Mouse (Mus musculus): ENCODE results near the gene C1rl.
"Not testable (repeated sequence)": the region's sequence is repeated elsewhere in the genome, so short reads cannot be mapped to it uniquely, and the experiment has no call there.

C1rl gene

DNA sequence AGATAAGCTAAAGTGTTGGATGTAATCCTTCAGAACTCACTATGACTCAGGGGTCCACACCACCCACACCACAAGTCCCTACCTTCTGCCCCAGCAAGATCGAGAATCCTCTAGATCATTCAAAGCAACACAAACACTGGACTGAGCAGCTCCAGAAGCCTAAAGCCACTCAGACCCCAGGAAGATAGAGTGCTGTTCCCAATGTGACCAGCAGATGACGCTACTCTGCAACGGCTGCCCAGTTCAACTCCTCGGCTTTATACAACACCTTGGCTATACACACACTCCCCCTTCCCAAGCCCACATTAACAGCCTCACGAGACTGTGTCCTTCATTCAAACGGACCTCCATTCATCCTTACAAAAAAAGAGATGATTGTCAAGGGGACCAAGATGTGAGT is 20.1 kb upstream of the C1rl start:
- DNase-seq (ENCODE audit: low spot score in 2 of 2): no peak

DNA sequence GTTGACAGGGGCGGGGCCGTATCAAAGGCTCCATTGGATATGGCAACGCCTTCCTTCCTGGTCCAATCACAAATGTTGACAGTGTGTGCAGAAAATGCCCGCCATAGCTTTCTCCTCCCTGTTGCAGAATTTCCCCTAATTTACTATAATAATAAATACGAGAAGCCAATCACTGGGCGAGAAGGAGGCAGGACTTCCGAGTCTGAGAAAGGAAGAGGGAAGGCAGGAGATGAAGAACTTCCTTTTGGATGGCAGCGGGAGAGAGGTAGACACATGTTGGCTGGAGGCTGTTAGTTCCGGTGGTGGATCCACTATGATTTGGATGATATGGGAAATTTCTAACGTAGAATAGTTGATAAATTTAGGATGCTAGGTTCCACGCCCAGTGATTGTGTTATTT is 18.3 kb upstream of the C1rl start:
- no peak for DNase-seq (ENCODE audit: low spot score in 2 of 2)

DNA sequence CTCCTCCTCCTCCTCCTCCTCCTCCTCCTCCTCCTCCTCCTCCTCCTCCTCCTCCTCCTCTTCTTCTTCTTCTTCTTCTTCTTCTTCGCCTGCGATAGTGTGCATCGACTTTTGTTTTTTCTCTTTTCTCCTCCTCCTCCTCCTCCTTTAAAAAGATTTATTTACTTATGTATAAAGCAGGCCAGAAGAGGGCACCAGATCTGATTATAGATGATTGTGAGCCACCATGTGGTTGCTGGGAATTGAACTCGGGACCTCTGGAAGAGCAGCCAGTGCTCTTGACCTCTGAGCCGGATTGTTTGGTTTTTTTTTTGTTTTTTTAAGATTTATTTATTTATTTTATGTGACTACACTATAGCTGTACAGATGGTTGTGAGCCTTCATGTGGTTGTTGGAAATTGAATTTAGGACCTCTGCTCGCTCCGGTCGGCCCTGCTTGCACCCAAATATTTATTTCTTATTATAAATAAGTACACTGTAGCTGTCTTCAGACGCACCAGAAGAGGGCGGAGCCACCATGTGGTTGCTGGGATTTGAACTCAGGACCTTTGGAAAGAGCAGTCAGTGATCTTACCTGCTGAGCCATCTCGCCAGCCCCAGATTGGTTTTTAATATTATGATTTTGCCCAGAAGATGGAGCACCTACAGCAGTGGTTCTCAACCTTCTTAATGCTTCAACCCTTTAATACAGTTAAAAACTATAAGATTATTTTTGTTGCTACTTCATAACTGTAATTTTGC is 17.4 kb upstream of the C1rl start:
- DNase-seq (ENCODE audit: low spot score in 2 of 2): not testable (repeated sequence)

DNA sequence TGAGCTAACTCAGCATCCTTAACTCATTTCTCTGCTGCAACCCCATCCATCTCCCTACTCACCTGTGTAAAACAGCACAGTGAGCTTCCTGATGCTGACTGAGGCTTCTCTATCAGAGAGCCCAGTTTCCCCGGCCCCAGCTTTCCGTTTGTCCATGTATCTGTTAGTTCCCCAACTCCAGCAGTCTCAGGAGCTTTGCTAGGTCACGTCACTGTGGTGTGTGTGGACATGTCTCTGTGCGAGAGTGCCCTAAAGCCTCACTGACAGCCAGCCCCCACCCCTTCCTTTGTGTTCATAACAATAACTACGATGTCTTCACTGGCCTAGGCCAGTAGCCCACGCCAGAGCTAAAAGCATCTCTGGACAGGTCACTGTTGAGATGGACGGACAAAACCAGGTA is 16.7 kb upstream of the C1rl start:
- no peak for DNase-seq (ENCODE audit: low spot score in 2 of 2)

DNA sequence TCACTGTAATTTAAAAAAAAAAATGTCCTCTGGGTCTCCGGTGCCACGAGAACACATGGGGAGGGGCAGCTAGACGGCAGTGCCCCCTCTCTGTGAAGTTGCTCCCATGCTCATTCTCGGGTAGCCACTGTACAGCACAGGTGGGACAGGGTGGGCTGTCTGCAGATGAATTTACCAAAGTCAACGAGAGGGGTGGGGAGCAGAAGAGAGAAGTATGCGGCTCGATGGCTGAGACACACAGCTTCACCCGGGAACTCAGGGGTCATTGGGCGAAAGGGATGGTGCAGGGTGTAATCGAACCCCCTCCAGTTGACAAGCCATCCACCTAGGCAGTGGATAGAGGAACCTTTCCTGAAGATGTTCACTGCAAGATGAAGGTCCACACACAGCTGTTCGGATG is 16.1 kb upstream of the C1rl start:
- no peak for DNase-seq (ENCODE audit: low spot score in 2 of 2)

DNA sequence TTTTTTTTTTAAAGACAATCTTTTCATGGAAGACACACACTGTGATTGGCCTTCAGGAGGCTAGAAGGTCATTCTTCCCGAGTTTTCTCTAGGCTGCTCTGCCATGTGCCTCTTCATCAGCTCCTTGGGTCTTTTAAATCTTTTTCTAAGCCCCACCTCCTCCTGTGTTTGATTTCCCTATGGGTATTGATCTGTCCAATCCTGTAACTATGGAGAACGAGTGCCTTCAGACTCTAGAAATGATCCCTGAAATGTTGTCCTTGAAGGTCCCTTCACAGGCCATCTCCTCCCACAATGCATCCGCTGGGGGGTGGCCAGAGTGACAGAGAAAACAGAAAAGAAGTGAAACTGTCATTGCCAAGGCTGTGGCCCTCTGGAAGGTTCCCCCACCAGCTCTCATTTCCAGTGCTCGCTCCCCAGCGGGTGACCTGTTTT is 15.7 kb upstream of the C1rl start:
- DNase-seq (ENCODE audit: low spot score in 2 of 2): no peak

DNA sequence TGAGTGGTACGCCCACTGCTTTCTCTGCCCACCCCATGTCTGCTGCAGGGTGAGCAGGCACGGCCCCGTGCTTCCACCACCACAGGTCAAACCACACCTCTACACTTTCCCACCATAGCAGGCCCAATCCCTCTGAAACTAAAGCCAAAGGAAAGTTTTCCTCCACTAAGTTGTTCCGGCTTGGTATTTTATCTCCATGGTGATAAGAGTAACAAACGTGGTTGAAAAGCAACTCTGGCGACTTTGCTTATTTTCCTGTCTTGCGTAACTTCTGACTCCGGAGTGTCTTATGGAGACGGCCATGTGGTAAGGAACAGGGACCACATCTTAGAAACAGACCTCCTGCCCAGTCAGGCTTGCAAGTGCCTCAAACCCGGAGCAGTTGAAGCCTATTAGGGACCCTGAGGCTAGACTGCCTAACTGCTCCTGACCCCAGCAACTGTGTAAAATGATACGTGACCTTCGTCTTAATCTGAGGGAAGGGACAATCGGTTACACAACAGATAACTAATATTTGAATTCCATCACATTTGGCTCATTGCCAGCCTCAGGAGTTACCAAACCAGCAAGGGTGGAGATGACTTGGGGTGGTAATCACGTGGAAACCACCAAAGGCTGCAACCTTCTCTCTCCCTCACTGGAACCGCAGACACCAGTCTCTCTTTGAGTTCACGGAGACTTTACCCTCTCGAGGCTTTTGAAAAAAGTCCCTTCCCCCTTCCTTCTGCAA is 14.8 kb upstream of the C1rl start:
- DNase-seq (ENCODE audit: low spot score in 2 of 2): no peak

DNA sequence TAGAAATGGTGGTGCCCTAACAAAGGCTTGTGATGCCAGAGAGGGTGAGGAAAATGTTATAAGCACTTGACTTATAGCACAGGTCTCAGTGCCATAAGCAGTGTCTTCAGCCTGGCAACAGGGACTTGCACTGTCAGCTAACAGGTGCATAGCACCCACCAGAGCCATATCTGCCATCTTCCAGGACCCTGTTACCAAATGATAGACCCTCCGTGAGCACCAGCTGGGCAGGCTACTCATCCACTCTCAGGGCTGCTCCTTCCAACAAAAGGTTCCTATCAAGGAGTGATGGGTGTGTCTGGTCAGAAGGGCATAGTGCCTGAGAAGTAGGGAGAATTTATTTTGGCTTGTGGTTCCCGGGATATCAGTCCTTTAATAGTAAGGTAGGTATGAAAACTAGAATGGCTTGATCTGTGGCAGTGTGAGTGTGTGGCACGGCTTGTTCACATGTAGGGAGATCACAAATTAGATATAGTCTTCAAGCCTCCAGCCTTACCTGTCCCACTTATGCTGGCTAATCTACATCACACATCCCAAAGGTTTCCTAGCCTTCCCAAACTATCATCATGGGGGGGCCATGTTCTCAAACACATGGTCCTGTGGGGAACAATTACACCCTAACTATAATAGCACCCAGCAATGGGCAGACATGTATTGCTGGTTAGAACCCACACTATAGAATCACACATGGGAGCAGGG is 13.9 kb upstream of the C1rl start:
- no peak for DNase-seq (ENCODE audit: low spot score in 2 of 2)

DNA sequence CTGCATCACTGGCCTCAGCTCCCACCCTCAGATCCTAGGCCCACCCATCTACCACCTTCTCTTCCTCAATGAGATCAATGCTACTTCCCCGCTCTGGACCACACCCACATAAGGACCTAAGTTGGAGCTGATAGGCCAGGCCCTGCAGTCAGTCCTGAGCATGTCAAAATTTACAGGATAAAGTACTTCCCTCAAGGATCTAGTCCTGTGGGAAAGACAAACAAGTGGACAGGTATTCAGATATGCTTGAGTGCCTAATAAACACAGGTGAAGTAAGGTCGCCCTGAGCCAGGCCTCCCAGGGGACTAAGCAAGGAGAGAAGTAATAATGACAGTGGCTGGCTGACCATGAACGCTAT is 13.4 kb upstream of the C1rl start:
- DNase-seq (ENCODE audit: low spot score in 2 of 2): no peak

DNA sequence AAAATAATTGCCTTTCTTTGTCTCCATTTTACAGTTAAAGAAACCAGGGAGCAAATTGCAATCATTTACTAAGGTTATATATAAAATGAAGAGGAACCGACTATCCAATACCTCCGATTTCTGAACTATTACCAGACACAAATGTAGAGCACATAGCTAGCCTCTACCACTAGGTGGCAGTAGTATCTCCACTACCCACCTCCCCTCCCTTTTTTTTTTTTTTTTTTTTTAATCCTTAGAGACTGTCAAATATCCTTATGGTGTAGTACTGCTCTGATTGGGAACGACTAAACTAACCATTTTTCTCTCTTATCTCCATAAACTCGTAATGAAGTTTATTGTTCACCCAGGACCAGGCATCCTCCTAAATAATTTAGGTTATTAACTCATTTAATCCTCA is 12.6 kb upstream of the C1rl start:
- DNase-seq (ENCODE audit: low spot score in 2 of 2): no peak

DNA sequence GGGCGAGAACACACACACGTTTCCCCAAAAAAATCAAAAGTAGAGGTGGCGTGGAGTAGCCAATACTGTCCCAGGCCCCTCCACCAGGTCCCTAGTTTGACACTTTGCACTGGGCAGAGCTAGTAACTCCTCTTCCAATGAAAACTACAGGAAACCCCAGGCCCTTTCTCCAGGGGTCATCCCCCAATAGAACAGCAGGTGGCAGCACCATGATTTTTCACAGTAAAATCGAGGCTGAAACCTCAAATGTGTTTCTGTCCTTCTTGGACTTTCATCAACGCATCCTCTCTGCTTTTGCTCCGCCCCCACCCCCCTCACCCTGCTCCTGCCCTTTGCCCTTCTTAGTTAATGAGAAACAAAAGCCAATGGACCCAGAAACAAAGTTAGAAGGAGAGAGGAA is 11.3 kb upstream of the C1rl start:
- peak; percentile 42 to 73 for DNase-seq (ENCODE audit: low spot score in 2 of 2)

DNA sequence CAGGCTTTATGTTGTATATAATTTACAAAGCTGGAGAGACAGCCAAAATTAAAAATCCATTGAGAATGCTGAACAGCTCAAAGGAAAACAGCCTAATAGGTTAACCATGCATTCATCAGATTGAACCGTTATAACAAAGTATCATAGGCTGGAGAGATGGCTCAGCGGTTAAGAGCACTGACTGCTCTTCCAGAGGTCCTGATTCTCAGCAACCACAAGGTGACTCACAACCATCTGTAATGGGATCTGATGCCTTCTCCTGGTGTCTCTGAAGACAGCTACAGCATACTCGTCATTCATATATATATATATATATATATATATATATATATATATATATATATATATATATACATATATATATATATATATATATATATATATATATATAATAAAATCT is 9.1 kb upstream of the C1rl start:
- not testable (repeated sequence) for DNase-seq (ENCODE audit: low spot score in 2 of 2)

DNA sequence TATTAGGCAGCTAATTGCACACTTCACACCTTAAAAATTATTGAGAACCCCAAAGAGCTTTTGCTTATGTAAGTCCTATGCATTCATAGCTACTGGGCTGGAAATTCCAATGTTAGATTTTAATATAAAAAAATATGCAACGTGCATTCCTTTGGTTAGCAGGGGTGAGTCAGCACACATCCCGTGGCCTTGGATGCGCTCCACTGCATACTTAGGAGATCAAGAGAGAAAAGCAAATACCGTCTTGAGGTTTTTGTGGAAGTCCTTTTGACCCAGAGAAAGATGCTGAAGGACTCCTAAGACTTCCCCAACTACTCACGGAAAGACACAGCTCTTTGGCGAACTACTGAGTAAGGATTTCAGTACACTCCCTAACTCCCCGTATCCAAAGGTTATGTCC is 8.1 kb upstream of the C1rl start:
- no peak for DNase-seq (ENCODE audit: low spot score in 2 of 2)

DNA sequence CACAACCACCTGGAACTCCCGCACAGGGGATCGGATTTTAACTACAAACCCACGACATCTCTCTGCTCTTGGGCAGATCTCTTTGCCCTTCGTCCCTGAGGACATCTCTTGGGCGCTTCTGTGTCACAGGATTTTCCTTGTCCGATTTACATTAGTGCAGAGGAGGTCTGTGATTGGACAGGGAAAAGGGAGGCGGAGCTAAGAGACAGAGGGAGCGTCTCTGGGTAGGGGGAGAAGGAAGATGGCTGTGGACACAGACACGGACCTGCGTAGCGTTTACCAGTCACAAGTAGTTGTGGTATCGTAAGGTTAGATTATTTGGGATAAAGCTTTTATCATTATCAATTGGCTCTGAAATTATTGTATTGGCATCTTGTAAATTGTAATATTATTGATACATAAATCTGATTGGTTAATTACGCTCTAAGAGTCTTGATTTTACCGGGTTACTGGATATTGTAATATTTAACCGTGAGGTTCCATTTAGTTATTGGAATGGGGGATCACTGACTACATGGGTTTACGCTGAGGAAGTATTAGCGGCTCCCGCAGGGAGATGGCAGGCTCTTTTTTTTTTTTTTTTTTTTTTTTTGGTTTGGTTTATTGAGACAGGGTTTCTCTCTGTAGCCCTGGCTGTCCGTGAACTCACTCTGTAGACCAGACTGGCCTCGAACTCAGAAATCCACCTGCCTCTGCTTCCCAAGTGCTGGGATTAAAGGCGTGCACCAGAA is 7.3 kb upstream of the C1rl start:
- no peak for DNase-seq (ENCODE audit: low spot score in 2 of 2)

DNA sequence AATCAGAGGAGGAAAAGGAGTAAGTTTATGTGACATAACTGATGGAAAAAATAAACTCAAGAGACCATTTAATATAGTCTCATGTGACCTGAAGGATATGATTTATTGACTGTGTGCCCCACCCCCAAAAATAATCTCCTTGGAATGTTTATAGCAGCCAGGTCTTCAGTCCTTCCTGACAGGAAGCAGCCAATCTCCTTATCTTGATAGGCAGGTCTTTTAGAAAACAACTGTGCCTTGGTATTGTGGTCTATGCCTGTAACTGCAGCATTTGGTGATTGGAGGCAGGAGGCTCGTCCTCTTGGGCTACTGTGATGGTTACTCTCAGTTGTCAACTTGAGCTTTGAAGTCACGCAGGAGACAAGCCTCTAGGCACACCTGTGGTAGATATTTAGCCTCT is 5.4 kb upstream of the C1rl start:
- no peak for DNase-seq (ENCODE audit: low spot score in 2 of 2)

DNA sequence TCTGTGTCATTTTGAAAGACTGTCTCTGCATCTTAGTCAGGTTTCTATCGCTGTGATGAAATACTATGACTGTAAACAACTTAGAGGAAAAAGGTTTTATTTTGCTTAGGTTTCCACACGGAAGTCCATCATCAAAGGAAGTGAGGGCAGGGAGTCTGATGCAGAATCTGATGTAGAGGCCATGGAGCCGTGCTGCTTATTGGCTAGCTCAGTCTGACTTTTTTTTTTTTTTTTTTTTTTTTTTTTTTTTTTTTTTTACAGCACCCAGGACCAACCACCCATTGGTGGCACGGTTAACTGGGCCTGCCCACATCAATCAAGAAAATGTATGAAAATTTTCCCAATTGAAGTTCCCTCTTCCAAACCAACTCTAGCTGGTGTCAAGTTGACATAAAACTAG is 4.0 kb upstream of the C1rl start:
- DNase-seq (ENCODE audit: low spot score in 2 of 2): no peak

DNA sequence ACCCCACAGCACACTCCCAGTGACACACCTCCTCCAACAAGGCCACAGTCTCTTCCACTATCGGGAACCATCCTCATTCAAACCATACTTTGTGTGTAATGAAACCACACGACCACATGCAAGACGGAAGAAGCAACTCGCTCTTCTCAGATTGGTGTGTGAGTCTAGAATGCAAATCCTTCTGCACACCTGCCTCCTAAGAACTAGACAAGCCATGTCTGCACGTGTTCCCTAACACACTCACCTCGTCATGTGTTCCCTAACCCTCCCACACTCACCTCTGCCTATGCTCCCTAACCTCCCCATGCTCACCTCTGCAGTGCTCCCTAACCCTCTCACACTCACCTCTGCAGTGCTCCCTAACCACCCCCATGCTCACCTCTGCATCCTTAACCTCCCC is 1.5 kb upstream of the C1rl start:
- no peak for DNase-seq (ENCODE audit: low spot score in 2 of 2)

DNA sequence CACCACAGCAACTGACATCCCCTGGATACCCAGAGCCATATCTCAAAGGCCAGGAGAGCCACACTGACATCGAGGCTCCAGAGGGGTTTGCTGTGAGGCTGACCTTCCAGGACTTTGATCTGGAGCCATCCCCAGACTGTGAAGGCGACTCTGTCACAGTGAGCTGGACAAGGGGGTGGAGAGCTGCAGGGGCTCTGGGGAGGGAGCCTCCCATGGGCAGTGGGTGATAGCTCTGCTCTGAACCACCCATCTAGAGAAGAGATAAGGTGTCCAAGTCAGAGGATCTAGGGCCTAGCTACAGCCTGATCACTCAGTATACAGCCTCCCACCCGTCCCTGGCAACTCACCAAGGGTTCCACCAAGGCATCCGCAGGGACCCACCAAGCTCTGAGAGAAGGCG is 973 bp downstream of the C1rl start:
- DNase-seq (ENCODE audit: low spot score in 2 of 2): peak in 1 of 2 experiments; percentile 36

DNA sequence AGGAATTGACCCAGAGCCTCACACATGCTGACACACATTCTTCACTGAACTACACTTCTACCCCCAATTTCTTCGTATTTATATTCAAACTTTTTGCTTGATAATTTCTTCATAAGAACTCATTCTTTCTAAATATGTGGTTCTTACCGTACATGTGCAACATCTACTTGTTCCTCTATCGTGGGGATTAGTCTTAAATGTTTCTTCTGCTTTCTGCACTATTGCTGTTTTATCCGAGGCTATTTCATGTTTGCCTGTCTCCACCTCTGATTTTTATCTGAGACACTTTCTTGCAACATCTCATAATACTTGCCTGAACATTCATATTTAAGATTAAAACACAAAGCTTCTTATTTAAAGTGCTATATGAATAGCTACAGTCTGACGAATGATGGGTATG is 3.1 kb downstream of the C1rl start:
- DNase-seq (ENCODE audit: low spot score in 2 of 2): no peak

DNA sequence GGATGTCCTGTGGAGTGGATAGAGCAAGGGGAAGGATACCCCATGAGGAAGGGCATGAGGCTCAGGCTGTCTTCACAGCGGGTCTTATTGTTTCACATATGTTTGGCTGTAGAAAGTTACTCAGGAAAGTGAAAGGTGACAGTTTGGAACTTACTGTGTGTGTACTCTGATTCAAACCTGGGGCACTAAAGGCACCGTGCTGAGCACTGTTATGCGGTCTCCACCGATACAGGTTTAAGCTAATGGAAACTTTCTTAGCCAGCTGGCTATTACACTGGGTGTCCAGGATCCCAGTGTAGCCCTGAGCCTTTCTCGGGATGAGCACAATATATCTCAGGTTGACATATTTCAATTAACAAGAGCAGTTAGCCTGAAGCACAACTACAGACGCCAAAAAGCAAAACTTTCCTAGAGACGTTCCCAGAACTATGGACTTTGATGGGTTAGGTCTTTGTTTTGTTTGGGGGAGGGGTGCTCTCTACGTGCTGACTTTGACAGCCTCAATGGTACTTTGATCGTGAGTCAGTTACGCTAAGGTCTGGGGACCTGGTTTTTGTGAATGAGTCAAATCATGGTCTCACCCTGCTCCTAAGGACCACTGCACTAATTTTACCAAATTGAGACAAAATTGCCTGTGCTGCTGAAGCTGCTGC is 7.1 kb downstream of the C1rl start:
- no peak for DNase-seq (ENCODE audit: low spot score in 2 of 2)

DNA sequence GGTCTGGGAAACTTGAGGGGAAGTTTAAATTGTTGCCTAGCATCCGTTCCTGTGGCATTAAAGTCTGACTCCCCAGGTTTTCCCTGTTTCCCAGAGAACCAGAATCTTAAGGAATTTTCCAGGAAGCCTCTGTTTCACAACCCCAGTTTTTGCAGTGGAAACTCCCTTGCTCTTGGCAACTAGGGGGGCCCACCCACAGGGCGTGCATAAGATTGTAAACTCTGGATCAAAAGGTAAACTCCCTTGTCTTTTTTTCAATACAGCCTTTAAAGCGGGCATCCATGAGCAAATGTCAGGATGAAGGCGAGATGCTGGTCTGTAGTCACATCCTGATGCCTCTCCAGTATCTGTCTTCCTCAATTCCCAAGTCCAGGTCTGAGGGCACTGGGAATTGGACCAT is 8.6 kb downstream of the C1rl start:
- DNase-seq (ENCODE audit: low spot score in 2 of 2): no peak

DNA sequence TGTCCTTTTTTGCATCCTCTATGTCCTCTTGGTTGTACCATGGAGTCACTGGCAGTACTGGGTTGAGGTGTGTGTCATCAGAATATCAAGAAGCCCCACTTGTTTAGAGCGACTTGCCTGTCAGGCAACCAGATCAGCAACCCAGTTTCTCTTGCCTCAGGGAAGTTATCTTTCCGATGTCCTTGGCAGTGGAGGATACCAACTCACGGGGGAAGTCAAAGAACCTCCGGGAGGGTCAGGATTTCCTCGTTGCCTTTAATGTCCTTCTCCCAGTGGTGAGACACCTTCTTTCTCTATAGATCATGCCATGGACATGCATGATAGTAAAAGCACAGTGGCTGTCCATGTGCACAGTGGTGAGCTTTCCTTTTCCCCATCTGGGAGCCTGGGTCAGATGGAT is 9.1 kb downstream of the C1rl start:
- DNase-seq (ENCODE audit: low spot score in 2 of 2): no peak
